Mouse (Mus musculus): ENCODE measurements around the gene Edc4. TPM values are rescaled to one million over a fixed set of nuclear protein-coding genes. Genes with fewer than 3 reads are reported as not detected.

Edc4 gene
- total and polyA plus RNA-seq, 3 experiments: 46.1 to 72.1 TPM; not detected in 1

GRCm38 (mm10) chr8:105866364-105867029 is 14.2 kb upstream of the Edc4 start:
- peaks cover 61% of the 10 kb centered on the region for H3K79me2 ChIP-seq (ENCODE audit: control insufficient read depth, insufficient read depth, low read length, poor library complexity)
- no peak overlapping the region for H3K27ac ChIP-seq (ENCODE audit: control insufficient read depth, low read depth, low read length)
- no peak overlapping the region for H3K9ac ChIP-seq (ENCODE audit: control insufficient read depth, low read depth, low read length, poor library complexity, severe bottlenecking)
- peaks cover 11 to 20% of the 10 kb centered on the region in 2 experiments for H3K36me3 ChIP-seq (ENCODE audit: control insufficient read depth in 1 of 2, insufficient read depth in 2 of 2, low read length in 2 of 2)
- no peak overlapping the region for H3K4me3 ChIP-seq (ENCODE audit: control insufficient read depth in 1 of 2, insufficient read depth in 1 of 2, low read depth in 2 of 2, low read length in 2 of 2)
- H3K27me3 ChIP-seq (ENCODE audit: control insufficient read depth in 1 of 2, insufficient read depth in 2 of 2, low read length in 2 of 2): no peaks in the 10 kb centered on the region
- H3K4me1 ChIP-seq (ENCODE audit: control insufficient read depth in 1 of 2, insufficient read depth in 2 of 2, low read length in 2 of 2): peaks cover 2 to 11% of the 10 kb centered on the region in 2 experiments; a peak in 1 of 4 replicates
- peak; percentile 63 for DNase-seq (ENCODE audit: low read depth, low spot score)
- H3K9me3 ChIP-seq (replicated peaks; ENCODE audit: insufficient read depth, low read length): no peaks in the 10 kb centered on the region
- TF ChIP-seq TAL1 (IDR thresholded peaks at IDR 0.05; ENCODE audit: low read length): peak; percentile 47
- peak; percentile 47; the same call in 1 of the 2 replicates for TF ChIP-seq MAX (IDR thresholded peaks at IDR 0.05; ENCODE audit: low read length)
- no peak for TF ChIP-seq ZNF384 (IDR thresholded peaks at IDR 0.05; ENCODE audit: low read depth, low read length)
- 0 out of 2 replicates have a peak, but pooled peaks have one; percentile 12 for TF ChIP-seq GATA1 (IDR thresholded peaks at IDR 0.05; ENCODE audit: low read depth, low read length)
- TF ChIP-seq MEF2A (IDR thresholded peaks at IDR 0.05; ENCODE audit: extremely low read depth, insufficient replicate concordance, low read depth, low read length, poor library complexity, severe bottlenecking): no peak
- TF ChIP-seq USF1 (IDR thresholded peaks at IDR 0.05; ENCODE audit: low read depth, low read length): no peak
- TF ChIP-seq CTCF (IDR thresholded peaks at IDR 0.05 in 2 of 3, conservative IDR thresholded peaks at IDR 0.05 in 1 of 3; ENCODE audit: control insufficient read depth in 1 of 3, insufficient read depth in 1 of 3, low read depth in 2 of 3, low read length in 3 of 3, poor library complexity in 1 of 3, severe bottlenecking in 1 of 3): peak; percentile 29 to 68 (median 51); a peak in 5 of 6 replicates
- no peak for TF ChIP-seq MYB (IDR thresholded peaks at IDR 0.05; ENCODE audit: low read depth, low read length)
- peak; percentile 49; the same call in 1 of the 2 replicates for TF ChIP-seq MYC (IDR thresholded peaks at IDR 0.05; ENCODE audit: low read depth, low read length)
- TF ChIP-seq BHLHE40 (IDR thresholded peaks at IDR 0.05; ENCODE audit: borderline replicate concordance, low read depth, low read length): no peak
- TF ChIP-seq EP300 (IDR thresholded peaks at IDR 0.05; ENCODE audit: low read depth in 1 of 2, low read length in 2 of 2): 0 out of 4 replicates have a peak, but pooled peaks of 1 of the 2 experiments have one; percentile 8
- TF ChIP-seq ZMIZ1 (IDR thresholded peaks at IDR 0.05; ENCODE audit: low read depth, low read length): no peak
- no peak for TF ChIP-seq TBP (IDR thresholded peaks at IDR 0.05; ENCODE audit: low read depth, low read length)
- TF ChIP-seq ELF1 (IDR thresholded peaks at IDR 0.05; ENCODE audit: low read depth, low read length): no peak
- no peak for TF ChIP-seq CHD2 (IDR thresholded peaks at IDR 0.05; ENCODE audit: low read length)
- no peak; a peak in 1 of 4 replicates for TF ChIP-seq POLR2A (IDR thresholded peaks at IDR 0.05; ENCODE audit: control insufficient read depth in 1 of 2, insufficient read depth in 1 of 2, low read depth in 1 of 2, low read length in 2 of 2, poor library complexity in 1 of 2)
- no peak for TF ChIP-seq POLR2AphosphoS2 (IDR thresholded peaks at IDR 0.05; ENCODE audit: low read length)
- no peak for TF ChIP-seq POLR2AphosphoS5 (IDR thresholded peaks at IDR 0.05; ENCODE audit: borderline replicate concordance, low read depth, low read length)
- TF ChIP-seq ETS1 (IDR thresholded peaks at IDR 0.05; ENCODE audit: low read depth, low read length): peak; percentile 68; the same call in 1 of the 2 replicates
- no peak for TF ChIP-seq JUND (IDR thresholded peaks at IDR 0.05; ENCODE audit: low read depth, low read length)
- 0 out of 2 replicates have a peak, but pooled peaks have one; percentile 14 for TF ChIP-seq TCF12 (IDR thresholded peaks at IDR 0.05; ENCODE audit: low read depth, low read length)
- TF ChIP-seq HCFC1 (IDR thresholded peaks at IDR 0.05; ENCODE audit: low read depth, low read length): no peak
- no peak for TF ChIP-seq UBTF (IDR thresholded peaks at IDR 0.05; ENCODE audit: borderline replicate concordance, insufficient read depth, low read depth, low read length)
- TF ChIP-seq RCOR1 (IDR thresholded peaks at IDR 0.05; ENCODE audit: low read depth, low read length): no peak
- TF ChIP-seq CHD1 (IDR thresholded peaks at IDR 0.05; ENCODE audit: low read depth, low read length): no peak
- no peak for TF ChIP-seq RAD21 (IDR thresholded peaks at IDR 0.05; ENCODE audit: low read depth, low read length)
- TF ChIP-seq MAZ (IDR thresholded peaks at IDR 0.05; ENCODE audit: low read depth, low read length): no peak
- TF ChIP-seq MXI1 (IDR thresholded peaks at IDR 0.05; ENCODE audit: low read depth, low read length): peak; percentile 66; the same call in 1 of the 2 replicates
- no peak for TF ChIP-seq MAFK (IDR thresholded peaks at IDR 0.05; ENCODE audit: borderline replicate concordance, low read depth, low read length)
- peak; percentile 47 for TF ChIP-seq SMC3 (IDR thresholded peaks at IDR 0.05; ENCODE audit: low read depth, low read length)
- TF ChIP-seq ZC3H11A (IDR thresholded peaks at IDR 0.05; ENCODE audit: low read depth, low read length): 0 out of 2 replicates have a peak, but pooled peaks have one; percentile 5
- TF ChIP-seq SIN3A (IDR thresholded peaks at IDR 0.05; ENCODE audit: low read length): no peak
- no peak for TF ChIP-seq KAT2A (conservative IDR thresholded peaks at IDR 0.05; ENCODE audit: low read depth, low read length)
- TF ChIP-seq NRF1 (IDR thresholded peaks at IDR 0.05; ENCODE audit: insufficient read depth, low read depth, low read length, poor library complexity, severe bottlenecking): no peak
- TF ChIP-seq USF2 (IDR thresholded peaks at IDR 0.05; ENCODE audit: borderline replicate concordance in 1 of 2, insufficient read depth in 1 of 2, low read depth in 1 of 2, low read length in 2 of 2): no peak
- no peak for TF ChIP-seq ZKSCAN1 (IDR thresholded peaks at IDR 0.05; ENCODE audit: low read depth, low read length)
